Mouse (Mus musculus) monocyte, adult 2 months (primary cell): ENCODE measurements around the gene Lrmda.
"Not testable (repeated sequence)": the region's sequence is repeated elsewhere in the genome, so short reads cannot be mapped to it uniquely, and the experiment has no call there.

Experiments used
- DNase-seq, 2 experiments: peaks; one replicate each; pipeline ENCODE4 v3.0.0; 2022; ENCODE audit warnings: low spot score in 2 of 2, low read depth in 1 of 2

Lrmda gene

DNA sequence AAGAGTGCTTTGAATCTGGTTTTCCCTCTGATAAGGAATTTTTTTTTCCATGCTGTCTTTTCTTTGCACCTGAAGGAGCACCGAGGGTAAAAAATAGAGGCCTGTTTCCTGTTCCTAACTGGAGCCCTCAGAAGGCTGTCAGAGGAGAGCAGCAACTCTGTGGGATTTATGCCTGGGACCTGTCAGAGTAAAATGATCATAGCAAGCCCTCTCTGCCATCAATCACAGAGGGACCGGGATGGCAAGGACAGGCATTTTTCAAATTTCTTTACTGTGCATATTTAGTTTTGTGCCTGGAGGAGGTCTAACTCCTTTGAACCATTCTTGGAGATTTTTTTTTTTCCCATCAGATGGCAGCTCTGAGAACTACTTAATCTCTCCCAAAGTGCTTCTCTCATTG is 739.7 kb downstream of the Lrmda start:
- no peak for DNase-seq

DNA sequence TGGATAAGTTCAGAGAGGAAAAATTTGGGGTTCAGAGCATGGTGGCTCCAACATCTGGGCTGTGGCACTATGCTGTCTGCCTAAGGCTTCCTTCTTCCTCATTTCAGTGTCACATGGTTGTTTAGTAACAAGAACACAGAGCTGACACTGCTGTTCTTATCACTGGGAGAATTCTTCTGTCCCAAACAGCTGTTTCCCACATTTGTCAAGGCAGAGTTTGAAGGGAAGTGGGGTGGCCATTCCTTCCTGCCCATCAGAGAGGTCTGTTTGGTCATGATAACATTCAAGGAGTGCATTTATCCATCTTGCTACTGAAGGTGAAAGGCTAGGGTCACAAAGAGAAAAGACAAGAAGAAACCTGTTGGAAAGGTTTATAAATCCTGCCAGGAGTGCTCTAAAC is 740.2 kb downstream of the Lrmda start:
- no peak for DNase-seq

DNA sequence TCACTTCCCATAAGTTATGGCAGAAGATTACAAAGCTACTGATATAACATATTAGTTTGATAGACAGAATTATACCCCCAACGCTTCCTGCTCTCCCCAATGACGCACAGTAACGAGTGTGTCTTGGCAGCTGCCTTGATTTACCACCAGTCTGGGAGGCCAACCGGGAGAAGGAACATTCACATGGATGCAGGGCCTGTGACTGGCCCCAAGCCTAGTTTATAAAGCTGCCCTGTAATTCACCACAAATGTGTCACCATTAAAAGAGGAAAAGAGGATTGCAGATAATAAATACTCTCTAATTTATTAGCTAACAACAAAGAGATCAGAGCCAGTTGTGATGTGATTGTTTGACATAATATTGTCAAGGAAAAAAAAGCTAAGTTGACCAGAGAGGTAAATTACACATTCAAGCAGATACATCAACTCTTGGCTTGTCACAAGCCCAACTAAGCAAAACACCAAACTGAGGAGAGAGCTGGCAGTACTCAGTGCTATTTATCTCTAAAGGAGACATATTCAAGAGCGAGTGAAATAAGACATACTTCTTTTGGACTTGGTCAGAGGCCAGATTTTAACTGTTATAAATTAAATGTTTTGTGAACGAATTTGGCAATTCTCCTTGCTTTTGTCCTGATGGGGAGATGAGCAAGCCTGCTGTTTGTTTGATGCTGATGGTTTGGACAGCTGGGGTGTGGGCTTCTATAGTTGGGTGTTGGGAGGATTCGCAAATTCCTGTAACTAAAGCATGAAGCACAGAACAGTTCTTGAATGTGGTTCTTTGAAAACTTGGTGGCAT is 740.9 kb downstream of the Lrmda start:
- DNase-seq = no peak

DNA sequence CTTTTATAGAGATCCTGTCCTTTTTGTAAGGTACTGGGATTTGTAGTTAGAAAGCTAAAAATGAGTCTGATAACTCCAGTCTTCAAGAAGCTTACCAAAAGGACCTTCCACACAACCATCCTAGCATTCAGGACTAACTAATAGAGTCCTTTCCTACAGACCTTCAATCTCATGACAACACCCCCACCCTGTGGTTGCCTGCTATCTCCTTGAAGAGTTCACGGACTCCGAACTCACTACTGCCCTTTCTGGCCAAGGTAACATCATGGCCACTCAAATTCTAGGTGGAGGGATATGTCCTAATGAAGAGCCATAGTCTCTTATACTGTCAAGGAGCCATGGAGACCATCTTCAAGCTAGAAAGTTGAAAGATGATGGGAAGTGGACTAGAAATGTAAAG is 762.2 kb downstream of the Lrmda start:
- DNase-seq = no peak

DNA sequence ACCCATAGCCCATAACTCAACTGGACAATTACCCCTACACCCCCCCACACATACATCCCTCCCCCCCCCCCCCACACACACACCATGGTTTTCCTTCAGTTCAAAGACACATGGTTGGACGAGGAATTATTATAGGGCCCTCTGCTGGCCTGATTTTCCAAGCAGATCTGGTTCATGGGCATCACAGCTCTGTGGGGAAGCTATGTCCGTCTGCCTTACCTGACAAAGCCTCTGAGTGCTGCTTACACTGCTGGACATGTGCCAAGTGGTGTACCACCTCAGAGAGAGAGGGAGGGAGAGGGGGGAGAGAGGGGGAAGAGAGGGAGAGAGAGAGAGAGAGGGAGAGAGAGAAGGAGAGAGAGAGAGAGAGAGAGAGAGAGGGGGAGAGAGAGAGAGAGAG is 762.9 kb downstream of the Lrmda start:
- DNase-seq = no peak

DNA sequence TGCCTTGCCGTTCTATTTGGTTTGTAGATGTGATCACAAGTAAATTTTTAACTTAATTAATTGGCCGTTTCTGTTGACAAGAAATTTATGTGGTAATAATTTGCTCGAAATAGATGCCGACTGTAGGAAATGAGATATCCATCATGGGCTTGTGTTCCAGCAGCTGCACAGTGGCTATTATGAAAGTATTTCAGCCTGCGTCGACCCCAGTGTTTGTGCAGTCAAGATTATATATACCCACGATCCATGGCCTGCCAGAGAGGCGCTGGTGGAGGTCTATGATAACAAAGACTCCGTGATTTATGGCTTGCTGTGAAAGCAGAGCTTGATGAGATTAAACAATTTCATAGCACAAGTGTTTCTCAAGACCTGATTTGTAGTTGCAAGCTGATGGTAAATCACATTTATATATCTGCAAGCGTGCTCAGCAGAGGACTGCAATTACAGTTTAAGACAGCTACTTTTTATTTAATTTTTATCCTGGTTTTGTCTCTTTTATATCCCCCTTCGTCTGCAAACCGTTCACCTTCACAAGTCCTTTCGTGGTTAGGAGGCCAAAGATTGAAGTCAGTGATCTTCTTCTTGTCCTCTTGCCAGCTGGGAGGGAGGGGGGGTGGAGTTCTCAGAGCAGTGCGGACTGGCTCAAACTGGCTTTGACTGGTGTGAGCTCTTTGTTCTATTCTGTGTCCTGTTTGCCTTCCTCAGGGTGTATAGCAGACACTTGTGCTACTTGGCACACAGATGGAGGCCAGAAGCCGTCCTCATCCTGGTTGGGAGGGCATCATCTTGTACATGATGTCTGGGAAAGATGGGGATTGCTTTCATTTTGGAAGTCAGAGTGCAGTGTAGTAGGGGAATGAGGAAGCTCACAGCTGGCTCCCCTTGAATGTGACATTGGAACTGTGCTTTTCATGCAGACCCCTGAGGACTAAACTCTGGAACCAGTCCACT is 764.0 kb downstream of the Lrmda start:
- no peak for DNase-seq

DNA sequence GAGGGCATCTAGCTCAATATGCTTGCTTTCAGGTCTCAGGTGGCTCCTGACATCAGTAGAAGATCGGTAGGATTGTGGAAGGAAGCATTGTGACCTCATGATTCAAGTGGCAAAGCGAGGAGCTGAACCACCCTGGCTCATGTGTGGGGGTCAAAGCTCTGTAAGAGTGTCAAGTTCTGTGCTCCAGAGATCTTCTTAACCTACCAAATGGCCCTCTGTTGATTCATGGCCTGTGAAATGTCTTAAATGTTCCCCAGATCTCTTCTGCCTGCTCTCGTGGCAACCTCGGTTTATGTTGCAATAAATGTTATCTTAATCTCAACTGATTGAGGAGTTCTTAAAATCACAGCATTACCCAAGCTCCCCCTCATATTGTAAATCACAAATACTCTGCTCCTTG is 780.5 kb downstream of the Lrmda start:
- no peak for DNase-seq

DNA sequence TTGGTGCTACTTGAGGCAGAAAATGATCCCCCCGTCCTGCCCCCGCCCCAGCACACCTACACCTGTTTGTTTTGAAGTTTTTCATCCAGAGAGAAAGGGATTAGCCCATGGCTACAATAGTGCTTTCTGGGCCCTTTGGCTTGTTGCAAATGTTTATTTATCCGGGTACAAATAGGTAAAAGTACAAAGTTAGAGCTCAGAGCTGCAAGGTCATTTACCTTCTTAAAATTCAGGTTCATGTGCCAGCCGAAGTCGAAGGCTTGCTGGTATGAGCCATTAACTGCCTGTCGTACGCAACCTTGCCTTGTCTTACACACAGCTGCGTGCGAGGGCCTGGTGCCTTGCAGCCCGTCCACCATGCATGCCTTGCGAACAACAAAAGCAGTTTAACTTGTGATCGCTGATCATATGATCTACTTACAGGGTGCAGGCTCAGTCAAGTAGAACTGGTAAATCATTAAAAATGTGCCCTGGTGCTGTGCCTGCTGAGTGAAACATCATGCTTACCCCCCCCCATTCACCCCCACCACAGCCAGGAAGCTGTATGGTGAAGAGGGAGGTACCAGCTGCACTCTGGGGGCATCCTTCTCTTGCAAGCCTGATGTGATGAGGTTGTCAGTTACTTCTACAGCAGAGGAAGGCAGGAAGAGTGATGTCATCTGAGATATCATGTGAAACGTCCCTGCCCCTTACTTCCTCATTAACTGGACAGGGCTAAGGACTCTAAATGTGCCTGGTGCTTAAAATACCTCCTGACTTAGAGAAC is 781.5 kb downstream of the Lrmda start:
- no peak for DNase-seq

DNA sequence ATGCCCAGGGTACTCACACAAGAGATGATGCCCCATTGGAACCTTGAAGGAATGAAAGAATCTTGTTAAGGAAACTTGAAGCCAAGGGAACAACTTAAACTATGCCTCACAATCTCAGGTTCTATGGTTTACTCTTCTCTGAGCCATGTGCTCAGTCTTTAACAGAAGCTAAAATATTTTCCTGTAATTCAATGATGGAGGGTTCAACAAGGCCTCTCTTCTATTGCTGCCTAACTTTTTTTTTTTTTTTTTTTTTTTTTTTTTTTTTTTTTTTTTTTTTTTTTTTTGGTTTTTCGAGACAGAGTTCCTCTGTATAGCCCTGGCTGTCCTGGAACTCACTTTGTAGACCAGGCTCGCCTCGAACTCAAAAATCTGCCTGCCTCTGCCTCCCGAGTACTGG is 782.2 kb downstream of the Lrmda start:
- DNase-seq = not testable (repeated sequence)

DNA sequence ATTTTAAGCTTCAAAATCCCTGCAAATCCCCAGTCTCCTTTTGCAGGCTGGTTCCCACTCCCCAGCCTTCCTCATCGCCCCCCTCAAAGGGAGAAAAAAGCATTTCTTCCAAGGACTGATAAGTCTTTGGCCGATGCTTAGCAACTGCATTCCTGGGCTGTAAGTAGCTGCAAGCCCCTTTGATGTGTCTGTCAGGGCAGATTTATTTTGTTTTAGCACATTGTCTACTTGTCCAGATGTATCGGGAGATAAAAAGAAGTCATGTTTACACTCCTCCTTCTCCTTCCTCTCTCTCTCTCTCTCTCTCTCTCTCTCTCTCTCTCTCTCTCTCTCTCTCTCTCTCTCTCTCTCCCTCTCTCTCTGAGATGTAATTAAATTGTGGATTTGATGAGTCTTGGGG is 787.8 kb downstream of the Lrmda start:
- DNase-seq = no peak

DNA sequence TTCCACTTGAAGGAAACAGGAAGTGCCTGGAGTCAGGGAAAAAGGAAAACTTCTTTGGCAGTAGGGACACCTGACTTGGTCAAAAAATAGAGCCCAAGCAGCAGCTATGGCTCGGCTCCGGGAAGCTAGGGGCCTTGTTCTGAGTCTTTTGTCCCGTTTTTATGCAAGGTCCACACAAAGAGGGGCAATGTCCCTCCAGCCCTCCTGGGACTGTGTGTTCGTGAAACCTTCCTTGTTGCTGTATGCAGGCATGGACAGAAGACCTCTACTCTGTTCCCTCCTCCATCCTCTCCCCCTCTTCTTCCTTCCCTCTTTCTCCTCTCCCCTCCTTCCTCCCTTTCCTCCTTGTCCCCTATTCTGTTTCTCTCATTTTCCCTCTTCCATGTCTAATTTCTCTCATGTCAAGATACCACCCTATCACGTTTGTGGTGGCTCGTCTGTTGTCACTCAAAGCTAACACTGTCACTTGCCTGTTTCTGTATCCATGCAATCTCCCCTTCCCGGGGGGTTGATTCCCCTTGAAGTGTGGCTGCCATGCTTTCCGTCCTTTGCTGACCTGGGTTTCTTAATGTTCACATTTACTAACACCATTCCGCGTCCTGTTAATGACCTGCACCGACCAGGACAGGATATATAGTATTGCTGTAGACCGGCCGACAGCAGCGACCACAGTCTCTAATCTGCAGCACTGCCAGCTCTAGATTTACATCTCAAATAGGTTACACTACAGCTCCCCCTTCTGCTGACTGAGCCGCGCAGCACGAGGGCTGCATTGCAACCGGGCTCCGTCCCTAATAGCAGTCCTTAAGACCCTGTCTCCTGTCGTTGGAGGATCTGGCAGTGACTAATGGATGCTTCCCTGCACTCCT is 788.4 kb downstream of the Lrmda start:
- no peak for DNase-seq

DNA sequence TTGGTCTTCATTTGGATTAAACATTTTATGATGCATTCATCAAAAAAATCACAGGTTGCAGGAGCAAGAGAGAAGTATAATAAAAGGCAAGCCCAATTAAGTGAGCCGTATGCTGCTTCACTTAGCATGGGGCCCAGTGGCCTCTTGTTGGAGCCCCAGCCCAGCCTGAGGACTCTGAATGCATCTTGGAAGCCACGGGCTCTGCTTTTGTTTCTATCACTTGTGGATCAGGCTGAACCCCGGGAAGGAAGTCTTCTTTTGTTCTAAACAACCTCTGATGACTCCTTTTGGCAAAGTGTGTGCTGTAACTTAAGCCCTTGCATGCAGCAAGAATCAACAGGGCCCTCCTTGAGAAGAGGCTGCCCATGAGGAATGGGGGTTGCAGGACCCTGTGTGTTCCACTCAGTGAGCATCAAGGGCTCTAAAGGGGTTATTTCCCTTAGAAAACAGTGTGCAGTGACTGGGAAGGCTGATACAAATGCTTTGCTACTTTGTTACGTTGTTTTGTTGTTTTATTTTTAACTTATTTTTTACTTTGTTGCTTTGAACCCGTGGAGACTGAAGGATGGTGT is 789.2 kb downstream of the Lrmda start:
- no peak for DNase-seq

DNA sequence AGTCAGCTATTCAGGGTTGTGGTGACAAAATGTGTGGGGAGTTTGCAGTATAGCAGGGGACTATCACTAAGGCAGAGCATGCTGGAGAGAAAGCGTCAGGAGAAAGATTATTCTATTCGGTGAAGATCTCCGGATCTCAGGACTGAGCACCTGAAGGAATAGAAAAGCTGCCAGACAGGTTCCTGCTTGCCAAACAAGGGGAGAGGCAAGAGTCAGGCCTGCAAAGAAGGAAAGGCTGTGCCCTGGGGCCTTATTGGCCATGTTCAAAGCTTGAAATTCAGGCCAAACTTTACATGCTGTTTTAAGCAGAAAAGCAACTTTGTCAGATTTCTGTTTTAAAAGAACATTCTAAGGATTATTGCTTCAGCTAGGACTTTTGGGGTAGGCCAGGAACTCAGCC is 789.7 kb downstream of the Lrmda start:
- no peak for DNase-seq

DNA sequence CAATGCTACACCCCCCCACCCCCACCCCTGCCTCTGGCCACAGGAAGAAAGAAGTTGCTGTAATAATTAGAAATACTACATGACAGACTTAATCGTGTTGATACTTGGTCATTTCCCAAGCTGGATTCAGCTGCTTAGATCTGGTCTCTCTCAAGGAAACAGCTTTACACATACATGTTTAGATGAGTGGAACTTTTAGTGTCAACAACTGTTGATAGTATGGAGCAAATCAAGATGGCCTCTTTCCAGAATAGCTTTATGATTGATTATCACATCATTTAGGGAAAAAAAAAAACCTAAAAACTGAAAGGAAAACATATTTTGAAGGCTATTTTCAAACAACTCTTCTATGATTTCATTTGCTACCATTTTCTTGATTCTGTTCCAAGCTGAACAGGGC is 791.0 kb downstream of the Lrmda start:
- DNase-seq = no peak

DNA sequence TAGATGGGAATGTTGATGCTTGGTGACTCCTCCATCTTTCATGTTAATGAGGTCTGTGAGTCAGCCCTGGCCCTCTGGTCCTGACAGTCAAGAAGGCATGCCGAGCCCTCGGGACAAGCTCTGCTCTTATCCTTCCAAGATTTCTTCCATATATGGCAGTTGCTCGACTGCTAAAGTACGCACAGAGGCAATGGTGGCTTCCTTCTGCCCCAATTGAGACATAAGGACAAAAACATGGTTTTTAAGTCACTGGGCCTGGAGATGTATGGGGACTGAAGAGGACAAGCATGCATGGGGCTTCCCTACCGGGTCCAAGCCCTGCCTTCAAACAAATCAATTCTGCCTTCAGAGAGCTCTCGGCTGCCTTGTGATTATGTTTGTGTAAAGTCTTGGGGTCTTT is 793.3 kb downstream of the Lrmda start:
- no peak for DNase-seq

DNA sequence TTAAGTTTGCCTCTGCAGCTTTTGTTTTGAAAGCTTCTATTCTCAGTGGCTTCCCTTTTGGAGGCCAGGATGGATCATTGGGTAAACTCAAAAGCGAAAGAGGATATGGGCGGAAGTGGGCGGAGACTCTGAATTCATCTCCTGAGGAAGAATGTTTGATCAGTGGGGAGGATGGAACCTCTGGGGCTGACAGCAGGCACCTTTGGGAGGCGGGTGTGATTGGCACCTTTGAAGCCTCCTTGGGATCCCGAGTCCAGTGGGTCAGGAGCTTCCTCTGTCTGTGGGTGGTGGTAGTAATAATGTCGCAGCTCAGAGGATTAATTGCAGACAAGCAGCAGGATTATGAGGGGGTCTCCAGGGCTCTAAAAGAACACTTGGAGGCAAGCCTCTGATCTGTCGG is 793.9 kb downstream of the Lrmda start:
- DNase-seq = no peak

DNA sequence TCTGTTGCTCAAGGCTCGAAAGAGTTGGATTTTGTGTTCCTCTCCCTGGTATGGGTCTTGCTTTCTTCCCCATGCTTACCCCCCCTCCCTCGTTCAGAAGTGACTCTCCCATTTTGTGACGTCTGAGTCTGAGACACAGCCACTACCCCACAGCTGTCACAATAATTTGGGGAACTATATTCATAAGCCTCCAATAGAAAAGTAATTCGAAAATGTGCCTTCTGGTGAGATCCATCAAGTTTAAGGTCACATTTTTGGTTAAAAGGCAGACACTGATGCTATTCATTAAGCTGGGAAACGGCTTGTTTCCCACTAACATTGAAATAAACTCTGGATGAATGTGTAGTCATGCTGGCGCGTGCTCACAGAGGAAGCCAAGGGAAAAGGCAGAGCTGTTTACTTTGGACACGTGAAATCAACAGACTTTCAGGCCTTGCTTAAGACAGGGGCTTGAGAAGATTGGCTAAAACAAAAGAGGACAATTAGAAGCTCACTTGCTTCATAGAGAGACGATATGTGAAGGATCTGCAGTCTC is 795.4 kb downstream of the Lrmda start:
- DNase-seq = no peak

DNA sequence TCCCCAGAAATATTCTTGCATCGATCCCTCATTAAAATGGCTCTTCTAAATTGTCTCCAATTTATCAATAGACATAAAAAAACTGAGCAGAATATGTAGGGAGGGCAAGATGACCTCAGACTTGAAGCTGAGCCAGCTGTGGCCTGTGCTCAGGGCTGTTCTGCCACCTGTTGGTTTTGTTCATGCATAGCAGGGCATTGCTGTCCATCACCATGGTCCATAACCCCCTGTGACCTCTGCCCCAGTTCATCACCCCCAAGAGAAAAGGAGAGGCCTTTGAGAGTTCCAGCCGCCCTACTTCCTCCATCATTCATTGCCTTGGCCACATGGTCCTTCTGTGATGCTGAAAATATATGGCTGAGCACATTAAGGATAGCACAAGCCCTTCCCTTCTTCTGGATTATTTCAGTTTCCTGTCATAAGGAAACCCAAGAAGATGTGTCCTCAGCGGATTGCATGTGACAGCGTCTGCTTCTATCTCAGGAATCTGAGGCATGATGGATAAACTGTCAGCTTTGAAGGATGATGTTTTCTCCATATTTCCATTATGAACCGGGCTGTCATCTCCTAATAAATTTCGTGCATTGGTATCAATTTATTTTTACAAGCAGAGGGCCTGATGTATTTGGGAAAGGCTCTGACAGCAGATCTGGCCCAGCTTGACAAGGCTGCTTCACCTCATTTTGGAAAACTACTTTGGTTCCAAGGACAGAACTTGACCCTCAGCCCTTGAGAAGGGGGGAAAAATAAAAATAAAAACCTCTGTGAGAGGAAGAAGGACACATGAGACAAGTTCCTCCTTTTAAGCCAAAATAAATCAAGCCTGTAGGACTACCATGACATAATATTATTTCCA is 798.1 kb downstream of the Lrmda start:
- DNase-seq = no peak

DNA sequence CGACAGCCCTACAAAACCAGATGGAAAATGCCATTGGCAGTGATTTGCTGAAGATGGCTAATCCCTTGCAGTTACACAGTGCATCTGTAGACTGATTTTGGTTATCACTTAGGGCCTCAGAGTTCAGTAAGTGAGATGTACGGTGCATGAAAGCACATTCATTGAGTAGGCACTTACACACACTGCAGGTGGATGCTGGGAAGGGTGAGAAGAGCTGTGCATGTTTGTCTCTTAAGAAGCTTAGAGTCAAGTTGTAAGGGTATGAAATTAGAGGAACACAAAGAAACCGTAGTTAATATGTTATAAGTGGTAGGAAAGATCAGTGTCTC is 798.7 kb downstream of the Lrmda start:
- no peak for DNase-seq
